Mouse (Mus musculus): ENCODE data around the gene Xpo5. TPM values are rescaled to one million over a fixed set of nuclear protein-coding genes. Genes with fewer than 3 reads are reported as not detected.

Xpo5 gene
- polyA plus RNA-seq, 1 experiment from 2014 or later = 48.4 TPM

DNA sequence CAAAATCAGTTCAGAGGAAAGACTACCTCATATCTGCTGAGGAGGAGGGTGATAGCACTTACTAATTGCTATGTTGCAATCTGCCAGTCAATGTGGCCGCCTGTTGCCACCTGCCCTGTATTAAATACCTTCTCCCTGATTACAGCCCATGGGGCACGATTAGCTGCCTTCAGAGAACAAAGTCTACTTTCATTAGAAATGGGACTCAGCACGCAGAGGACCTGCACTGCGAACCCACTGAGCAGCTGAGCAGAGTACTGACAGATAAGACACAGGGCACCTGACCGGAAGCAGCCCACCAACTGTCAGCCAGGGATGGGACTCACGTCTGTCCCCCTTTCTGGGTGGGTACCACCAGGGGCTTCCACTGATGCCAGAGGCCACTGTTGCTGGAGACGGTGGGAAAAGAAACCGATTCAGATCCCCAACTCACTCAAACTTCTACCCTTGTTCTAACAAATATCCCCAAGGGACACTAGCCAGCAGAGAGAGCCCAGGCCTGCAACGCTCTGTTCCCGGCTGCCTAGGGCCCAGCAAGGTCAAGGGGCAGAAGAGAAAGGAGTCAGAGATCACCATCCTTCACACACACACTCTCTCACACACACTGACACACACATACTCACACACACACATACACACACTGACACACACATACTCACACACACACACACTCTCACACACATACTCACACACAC lies 65.6 kb downstream of the Xpo5 start:
- H3K27me3 ChIP-seq (ENCODE audit: control insufficient read depth, insufficient read depth, low read length) = no peaks in the 10 kb centered on the region
- H3K27ac ChIP-seq (ENCODE audit: low read length) = no peak overlapping the region
- no peak overlapping the region for H3K4me3 ChIP-seq (ENCODE audit: low read depth, low read length)
- H3K9me3 ChIP-seq (ENCODE audit: control insufficient read depth, low read depth, low read length) = no peaks in the 10 kb centered on the region
- H3K4me1 ChIP-seq (ENCODE audit: control insufficient read depth, insufficient read depth, low read length) = no peaks in the 10 kb centered on the region
- H3K4me2 ChIP-seq (replicated peaks; ENCODE audit: low read depth, low read length) = no peak overlapping the region
- peaks cover 52% of the 10 kb centered on the region for H3K36me3 ChIP-seq (ENCODE audit: control insufficient read depth, insufficient read depth, low read length)
- ATAC-seq (ENCODE audit: insufficient number of reproducible peaks, insufficient read depth, low FRiP score, low read depth) = no peak
- 75% methylated on average over 10 of the region's 10 CpGs for WGBS
- H3K9ac ChIP-seq (replicated peaks; ENCODE audit: low read depth, low read length) = no peak overlapping the region

DNA sequence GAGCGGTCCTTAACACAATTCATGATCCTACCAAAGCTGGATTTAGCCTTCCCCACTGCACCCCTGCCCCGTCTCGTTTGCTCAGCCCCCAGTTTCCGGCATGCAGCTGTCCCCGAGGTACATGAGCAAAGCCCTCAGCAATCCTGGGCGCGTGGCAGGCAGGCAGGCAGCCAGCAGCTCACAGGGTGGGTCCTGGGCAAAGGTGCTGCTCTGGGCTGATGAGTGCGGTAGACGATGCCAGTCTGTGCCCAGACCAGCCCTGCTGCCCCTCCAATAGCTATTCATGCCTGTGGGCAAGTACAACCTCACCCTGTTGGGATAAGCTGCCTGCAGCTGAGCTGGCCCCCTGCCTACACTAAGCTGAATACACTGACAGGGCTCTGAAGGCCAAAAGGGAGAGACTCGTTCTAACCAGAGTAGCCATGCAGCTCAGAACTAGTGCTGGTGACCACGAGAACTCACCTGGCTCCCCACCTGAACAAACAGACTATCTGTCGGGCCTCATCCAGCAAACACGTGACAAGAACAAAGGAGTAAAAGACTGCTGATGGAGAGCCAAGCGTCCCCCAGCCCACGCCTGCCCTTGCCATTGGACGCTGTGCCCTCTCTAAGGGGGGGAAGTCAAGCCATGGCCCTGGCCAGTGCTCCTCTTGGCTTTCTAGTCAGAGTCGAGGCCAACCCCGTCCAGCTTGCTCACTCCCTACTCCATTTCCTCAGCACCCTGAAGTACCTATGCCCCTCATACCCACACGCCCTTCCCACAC lies 67.4 kb downstream of the Xpo5 start:
- no peaks in the 10 kb centered on the region for H3K9me3 ChIP-seq (ENCODE audit: control insufficient read depth, low read depth, low read length)
- peaks cover 46% of the 10 kb centered on the region for H3K36me3 ChIP-seq (ENCODE audit: control insufficient read depth, insufficient read depth, low read length)
- H3K4me3 ChIP-seq (ENCODE audit: low read depth, low read length) = no peak overlapping the region
- WGBS = 77% methylated on average over 19 of the region's 19 CpGs
- H3K4me1 ChIP-seq (ENCODE audit: control insufficient read depth, insufficient read depth, low read length) = no peaks in the 10 kb centered on the region
- no peak overlapping the region for H3K27ac ChIP-seq (ENCODE audit: low read length)
- no peak overlapping the region for H3K4me2 ChIP-seq (replicated peaks; ENCODE audit: low read depth, low read length)
- H3K9ac ChIP-seq (replicated peaks; ENCODE audit: low read depth, low read length) = no peak overlapping the region
- no peak for ATAC-seq (ENCODE audit: insufficient number of reproducible peaks, insufficient read depth, low FRiP score, low read depth)
- no peaks in the 10 kb centered on the region for H3K27me3 ChIP-seq (ENCODE audit: control insufficient read depth, insufficient read depth, low read length)

- no peak for ATAC-seq (ENCODE audit: insufficient number of reproducible peaks, insufficient read depth, low FRiP score, low read depth)
- Histone ChIP-seq H3K27ac (ENCODE audit: low read length) (no peak overlapping the region), H3K27me3 (ENCODE audit: control insufficient read depth, insufficient read depth, low read length) (no peaks in the 10 kb centered on the region), H3K4me1 (ENCODE audit: control insufficient read depth, insufficient read depth, low read length) (no peaks in the 10 kb centered on the region), H3K36me3 (ENCODE audit: control insufficient read depth, insufficient read depth, low read length) (peaks cover 47% of the 10 kb centered on the region), H3K4me3 (ENCODE audit: low read depth, low read length) (no peak overlapping the region), H3K9ac (replicated peaks; ENCODE audit: low read depth, low read length) (no peak overlapping the region), H3K4me2 (replicated peaks; ENCODE audit: low read depth, low read length) (no peak overlapping the region), H3K9me3 (ENCODE audit: control insufficient read depth, low read depth, low read length) (no peaks in the 10 kb centered on the region)
- 83% methylated on average over 2 of the region's 2 CpGs for WGBS
Measured at GRCm38 (mm10) chr17:46272058-46272457, 69.5 kb downstream of the Xpo5 start.

DNA sequence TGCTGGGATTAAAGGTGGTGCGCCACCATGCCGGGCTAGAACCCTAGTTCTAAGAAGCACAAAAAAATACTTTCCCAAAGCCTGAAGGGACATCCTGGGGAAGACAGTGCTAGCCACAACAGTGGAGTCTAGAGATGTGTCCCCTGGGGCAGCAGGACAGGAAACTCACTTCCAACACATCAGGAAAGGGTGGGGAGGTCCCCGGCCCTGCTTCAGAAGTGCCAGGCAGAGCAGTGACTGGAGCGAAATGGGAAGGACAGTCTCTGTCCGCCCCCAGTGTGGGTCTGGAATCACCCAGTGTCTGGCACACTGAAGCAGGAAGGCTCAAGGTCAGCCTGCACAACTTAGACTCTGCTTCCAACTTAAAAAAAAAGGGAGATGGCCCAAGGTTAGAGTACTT lies 70.1 kb downstream of the Xpo5 start:
- Histone ChIP-seq H3K9me3 (ENCODE audit: control insufficient read depth, low read depth, low read length) (no peaks in the 10 kb centered on the region), H3K4me3 (ENCODE audit: low read depth, low read length) (no peak overlapping the region), H3K27me3 (ENCODE audit: control insufficient read depth, insufficient read depth, low read length) (no peaks in the 10 kb centered on the region), H3K27ac (ENCODE audit: low read length) (no peak overlapping the region), H3K4me1 (ENCODE audit: control insufficient read depth, insufficient read depth, low read length) (no peaks in the 10 kb centered on the region), H3K4me2 (replicated peaks; ENCODE audit: low read depth, low read length) (no peak overlapping the region), H3K36me3 (ENCODE audit: control insufficient read depth, insufficient read depth, low read length) (peaks cover 47% of the 10 kb centered on the region), H3K9ac (replicated peaks; ENCODE audit: low read depth, low read length) (no peak overlapping the region)
- WGBS = 85% methylated on average over 5 of the region's 5 CpGs
- ATAC-seq (ENCODE audit: insufficient number of reproducible peaks, insufficient read depth, low FRiP score, low read depth) = no peak

GRCm38 (mm10) chr17:46273803-46274236 lies 71.2 kb downstream of the Xpo5 start:
- WGBS = 76% methylated on average over 1 of the region's 1 CpGs
- ATAC-seq (ENCODE audit: insufficient number of reproducible peaks, insufficient read depth, low FRiP score, low read depth) = no peak
- Histone ChIP-seq H3K27me3 (ENCODE audit: control insufficient read depth, insufficient read depth, low read length) (no peaks in the 10 kb centered on the region), H3K4me3 (ENCODE audit: low read depth, low read length) (no peak overlapping the region), H3K9me3 (ENCODE audit: control insufficient read depth, low read depth, low read length) (no peaks in the 10 kb centered on the region), H3K4me1 (ENCODE audit: control insufficient read depth, insufficient read depth, low read length) (no peaks in the 10 kb centered on the region), H3K4me2 (replicated peaks; ENCODE audit: low read depth, low read length) (no peak overlapping the region), H3K27ac (ENCODE audit: low read length) (no peak overlapping the region), H3K36me3 (ENCODE audit: control insufficient read depth, insufficient read depth, low read length) (peaks cover 56% of the 10 kb centered on the region), H3K9ac (replicated peaks; ENCODE audit: low read depth, low read length) (no peak overlapping the region)

- Histone ChIP-seq H3K4me1 (ENCODE audit: control insufficient read depth, insufficient read depth, low read length) (no peaks in the 10 kb centered on the region), H3K4me3 (ENCODE audit: low read depth, low read length) (no peak overlapping the region), H3K27me3 (ENCODE audit: control insufficient read depth, insufficient read depth, low read length) (no peaks in the 10 kb centered on the region), H3K27ac (ENCODE audit: low read length) (no peak overlapping the region), H3K9me3 (ENCODE audit: control insufficient read depth, low read depth, low read length) (no peaks in the 10 kb centered on the region), H3K9ac (replicated peaks; ENCODE audit: low read depth, low read length) (no peak overlapping the region), H3K4me2 (replicated peaks; ENCODE audit: low read depth, low read length) (no peak overlapping the region), H3K36me3 (ENCODE audit: control insufficient read depth, insufficient read depth, low read length) (peaks cover 59% of the 10 kb centered on the region)
- 61% methylated on average over 6 of the region's 6 CpGs for WGBS
- ATAC-seq (ENCODE audit: insufficient number of reproducible peaks, insufficient read depth, low FRiP score, low read depth) = no peak
Measured at GRCm38 (mm10) chr17:46274465-46274864, 71.9 kb downstream of the Xpo5 start.

DNA sequence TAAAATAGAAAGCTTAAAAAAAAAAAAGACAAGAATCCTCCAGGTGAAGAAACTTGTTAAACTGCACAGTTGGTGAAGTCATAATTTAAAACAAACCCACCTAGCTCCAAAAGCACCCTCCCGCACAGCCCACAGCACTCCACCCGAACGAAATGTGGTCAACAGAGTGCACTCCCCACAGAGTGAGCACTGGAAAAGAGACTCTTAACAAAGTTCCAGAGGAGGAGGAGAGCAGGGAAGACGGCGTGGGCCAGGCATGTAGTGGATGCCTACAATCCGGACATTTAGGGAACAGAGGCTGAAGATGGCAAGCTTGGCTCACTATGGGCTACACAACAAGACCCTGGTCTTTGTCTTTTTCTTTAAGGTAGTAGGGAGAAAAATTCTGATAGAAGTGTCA lies 72.5 kb downstream of the Xpo5 start:
- ATAC-seq (ENCODE audit: insufficient number of reproducible peaks, insufficient read depth, low FRiP score, low read depth) = no peak
- no peak overlapping the region for H3K4me2 ChIP-seq (replicated peaks; ENCODE audit: low read depth, low read length)
- no peak overlapping the region for H3K4me3 ChIP-seq (ENCODE audit: low read depth, low read length)
- no peaks in the 10 kb centered on the region for H3K4me1 ChIP-seq (ENCODE audit: control insufficient read depth, insufficient read depth, low read length)
- peaks cover 58% of the 10 kb centered on the region for H3K36me3 ChIP-seq (ENCODE audit: control insufficient read depth, insufficient read depth, low read length)
- 89% methylated on average over 6 of the region's 6 CpGs for WGBS
- H3K9me3 ChIP-seq (ENCODE audit: control insufficient read depth, low read depth, low read length) = no peaks in the 10 kb centered on the region
- no peak overlapping the region for H3K27ac ChIP-seq (ENCODE audit: low read length)
- H3K27me3 ChIP-seq (ENCODE audit: control insufficient read depth, insufficient read depth, low read length) = no peaks in the 10 kb centered on the region
- no peak overlapping the region for H3K9ac ChIP-seq (replicated peaks; ENCODE audit: low read depth, low read length)

GRCm38 (mm10) chr17:46275506-46275905 lies 72.9 kb downstream of the Xpo5 start:
- Histone ChIP-seq H3K9me3 (ENCODE audit: control insufficient read depth, low read depth, low read length) (no peaks in the 10 kb centered on the region), H3K27me3 (ENCODE audit: control insufficient read depth, insufficient read depth, low read length) (no peaks in the 10 kb centered on the region), H3K9ac (replicated peaks; ENCODE audit: low read depth, low read length) (no peak overlapping the region), H3K27ac (ENCODE audit: low read length) (no peak overlapping the region), H3K36me3 (ENCODE audit: control insufficient read depth, insufficient read depth, low read length) (peaks cover 58% of the 10 kb centered on the region), H3K4me1 (ENCODE audit: control insufficient read depth, insufficient read depth, low read length) (no peaks in the 10 kb centered on the region), H3K4me2 (replicated peaks; ENCODE audit: low read depth, low read length) (no peak overlapping the region), H3K4me3 (ENCODE audit: low read depth, low read length) (no peak overlapping the region)
- no peak for ATAC-seq (ENCODE audit: insufficient number of reproducible peaks, insufficient read depth, low FRiP score, low read depth)
- WGBS = 86% methylated on average over 10 of the region's 10 CpGs

Data from stomach, embryonic 14.5 days (tissue).